17 mouse cellular contexts compared by ENCODE assay signal in genomic region chr6:61614920-61615319, GRCm38 (mm10).
DNase-seq lines count a peak whose midpoint lies in the region; ATAC-seq and TF ChIP-seq lines count a peak whose summit lies in the region.
"Had no signal": no experiment of that assay in that cellular context is flagged by ENCODE, and none has a peak within 500 bp of the region (broad histone marks: within the 10 kb centered on the region; RNA-seq: fewer than 3 reads in every experiment).

No protein-coding gene starts in this region.

- H3K4me3 ChIP-seq in hindbrain, postnatal 0 days (ENCODE audit: low read length) = no peak overlapping the region
- no peak overlapping the region for H3K4me3 ChIP-seq in hindbrain, embryonic 11.5 days (ENCODE audit: low read depth, low read length)
- H3K4me3 ChIP-seq: embryonic facial prominence, embryonic 12.5 days; hindbrain, embryonic 15.5 days; intestine, embryonic 15.5 days had no signal

- DNase-seq in hindbrain, postnatal 0 days (ENCODE audit: low spot score) = peak; percentile 10
- no peak for DNase-seq in hindbrain, embryonic 11.5 days (ENCODE audit: low spot score)
- peak; percentile 22 for DNase-seq in brain, embryonic 14.5 days (ENCODE audit: low read depth)
- peak; percentile 2 for DNase-seq in forelimb bud, embryonic 11.5 days (ENCODE audit: low read depth, low spot score)
- DNase-seq in retina, postnatal 1 day = peak; percentile 40
- DNase-seq in left cerebral cortex, postnatal 10 days (ENCODE audit: extremely low spot score in 1 of 2, low spot score in 2 of 2) = no peak
- DNase-seq: adrenal gland, adult 2 months; adrenal gland, postnatal 25 days; cerebellum, adult 2 months; cerebellum, postnatal 10 days; gastrocnemius, postnatal 36 days; heart, adult 11 months; heart, postnatal 10 days had no signal

- 54% methylated on average over 4 of the region's 4 CpGs for WGBS in hindbrain, postnatal 0 days
- WGBS in hindbrain, embryonic 11.5 days = 78% methylated on average over 4 of the region's 4 CpGs

- H3K27me3 ChIP-seq in hindbrain, postnatal 0 days (ENCODE audit: insufficient read depth, low read length) = no peaks in the 10 kb centered on the region
- no peaks in the 10 kb centered on the region for H3K27me3 ChIP-seq in hindbrain, embryonic 11.5 days (ENCODE audit: control insufficient read depth, insufficient read depth, low read length)
- H3K27me3 ChIP-seq: embryonic facial prominence, embryonic 12.5 days; hindbrain, embryonic 15.5 days; intestine, embryonic 15.5 days had no signal

- no peak overlapping the region for H3K27ac ChIP-seq in hindbrain, postnatal 0 days
- no peak overlapping the region for H3K27ac ChIP-seq in hindbrain, embryonic 11.5 days (ENCODE audit: low read depth, low read length)
- H3K27ac ChIP-seq: embryonic facial prominence, embryonic 12.5 days; hindbrain, embryonic 15.5 days; intestine, embryonic 15.5 days had no signal

- TF ChIP-seq POLR2A in brain, embryonic 14.5 days (IDR thresholded peaks at IDR 0.05; ENCODE audit: borderline replicate concordance, extremely low read depth, insufficient read depth, insufficient read length, poor library complexity, severe bottlenecking) = no peak

- no peak for ATAC-seq in hindbrain, postnatal 0 days
- ATAC-seq in hindbrain, embryonic 11.5 days (ENCODE audit: low FRiP score) = no peak
- ATAC-seq: forebrain, embryonic 16.5 days; intestine, embryonic 15.5 days had no signal

- intact Hi-C loops in left cerebral cortex, postnatal 10 days (cut with DNase I) = no loop called here

- no peaks in the 10 kb centered on the region for H3K4me1 ChIP-seq in hindbrain, postnatal 0 days (ENCODE audit: insufficient read depth, low read length)
- H3K4me1 ChIP-seq in hindbrain, embryonic 11.5 days (replicated peaks; ENCODE audit: control insufficient read depth, insufficient read depth, low read length) = no peaks in the 10 kb centered on the region
- H3K4me1 ChIP-seq: embryonic facial prominence, embryonic 12.5 days; hindbrain, embryonic 15.5 days; intestine, embryonic 15.5 days had no signal

- H3K9me3 ChIP-seq in hindbrain, postnatal 0 days (ENCODE audit: low read length) = no peaks in the 10 kb centered on the region
- no peaks in the 10 kb centered on the region for H3K9me3 ChIP-seq in hindbrain, embryonic 11.5 days (ENCODE audit: control insufficient read depth, low read length)
- H3K9me3 ChIP-seq: embryonic facial prominence, embryonic 12.5 days; hindbrain, embryonic 15.5 days; intestine, embryonic 15.5 days had no signal

- H3K9ac ChIP-seq in hindbrain, postnatal 0 days (replicated peaks; ENCODE audit: low read length) = no peak overlapping the region
- H3K9ac ChIP-seq in hindbrain, embryonic 11.5 days (ENCODE audit: low read depth, low read length) = no peak overlapping the region
- H3K9ac ChIP-seq: embryonic facial prominence, embryonic 12.5 days; hindbrain, embryonic 15.5 days; intestine, embryonic 15.5 days had no signal

- no peaks in the 10 kb centered on the region for H3K36me3 ChIP-seq in hindbrain, postnatal 0 days (ENCODE audit: insufficient read depth, low read length)
- H3K36me3 ChIP-seq in hindbrain, embryonic 11.5 days (ENCODE audit: control insufficient read depth, insufficient read depth, low read length) = no peaks in the 10 kb centered on the region
- H3K36me3 ChIP-seq: embryonic facial prominence, embryonic 12.5 days; hindbrain, embryonic 15.5 days; intestine, embryonic 15.5 days had no signal

- TF ChIP-seq CTCF in hindbrain, postnatal 0 days (IDR thresholded peaks at IDR 0.05; ENCODE audit: low read depth) = no peak
- TF ChIP-seq CTCF in brain, embryonic 14.5 days (IDR thresholded peaks at IDR 0.05; ENCODE audit: borderline replicate concordance, extremely low read depth, insufficient read depth, insufficient read length) = no peak

- H3K4me2 ChIP-seq in hindbrain, postnatal 0 days (ENCODE audit: low read depth, low read length) = no peak overlapping the region
- H3K4me2 ChIP-seq in hindbrain, embryonic 11.5 days (replicated peaks; ENCODE audit: low read depth, low read length) = no peak overlapping the region
- H3K4me2 ChIP-seq: embryonic facial prominence, embryonic 12.5 days; hindbrain, embryonic 15.5 days; intestine, embryonic 15.5 days had no signal

Comparison
In these comparisons a context has a peak if more than half of its experiments do, and no peak if none do; other contexts are left out.
1. DNase-seq: peak in hindbrain, postnatal 0 days (single experiment), brain, embryonic 14.5 days (single experiment), forelimb bud, embryonic 11.5 days (single experiment) and retina, postnatal 1 day (single experiment); none in hindbrain, embryonic 11.5 days (single experiment) and left cerebral cortex, postnatal 10 days (0 of 2).